Comparison of ENCODE assay signal across 8 mouse cellular contexts in the genomic region with DNA sequence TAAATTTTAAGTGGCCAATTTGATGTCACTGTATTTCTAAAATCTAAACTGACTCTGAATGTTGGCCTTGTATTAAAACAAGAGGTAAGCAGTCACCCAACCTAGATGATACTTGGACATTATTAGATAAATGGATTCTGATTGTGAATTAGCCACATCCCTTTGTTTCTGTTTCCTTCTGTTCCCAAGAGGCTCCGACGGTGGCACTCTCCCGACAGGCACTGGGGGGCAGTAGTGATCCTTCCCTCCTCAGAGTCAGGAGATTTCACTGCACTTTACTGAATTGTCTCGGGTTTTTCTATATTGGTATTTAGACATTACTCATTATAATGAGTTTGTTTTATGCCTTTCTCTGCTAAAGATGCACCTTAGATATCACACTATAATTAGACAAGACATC.
DNase-seq lines count a peak whose midpoint lies in the region; ATAC-seq and TF ChIP-seq lines count a peak whose summit lies in the region.

No protein-coding gene starts in this region.

- peak; percentile 49 for ATAC-seq in cerebellum, adult (ENCODE audit: insufficient number of reproducible peaks, low FRiP score, low TSS enrichment)

- H3K4me1 ChIP-seq in cerebellum, adult 2 months (ENCODE audit: control insufficient read depth, insufficient read depth, low read length): no peaks in the 10 kb centered on the region

- DNase-seq in cerebellum, adult 11-12 months: no peak
- DNase-seq in 3T3-L1 (ENCODE audit: low read depth, low spot score): peak; percentile 62
- peak; percentile 12 to 26 for DNase-seq in cerebellum, adult 2 months
- DNase-seq in frontal cortex, postnatal 10 days (ENCODE audit: low spot score in 2 of 2): peak; percentile 20 to 70
- DNase-seq in layer of hippocampus, postnatal 36 days: peak; percentile 55 to 61
- DNase-seq in retina, postnatal 1 day: peak; percentile 50
- DNase-seq in lung, postnatal 10 days: no peak

- no peaks in the 10 kb centered on the region for H3K27me3 ChIP-seq in cerebellum, adult 2 months (ENCODE audit: control insufficient read depth, insufficient read depth, low read length)

- 2% methylated on average over 4 of the region's 4 CpGs for WGBS in cerebellum, adult 2 months

- H3K27ac ChIP-seq in cerebellum, adult 2 months (ENCODE audit: insufficient read depth, low read length): no peak overlapping the region

- peak; percentile 67 for TF ChIP-seq CTCF in cerebellum, adult 2 months (IDR thresholded peaks at IDR 0.05; ENCODE audit: borderline replicate concordance, insufficient read depth, low read depth, low read length)

- H3K4me3 ChIP-seq in cerebellum, adult 2 months (replicated peaks; ENCODE audit: insufficient read depth, low read depth, low read length): no peak overlapping the region

- no peak for TF ChIP-seq POLR2A in cerebellum, adult 2 months (IDR thresholded peaks at IDR 0.05; ENCODE audit: borderline replicate concordance, insufficient read depth, low read length)

Comparison
In these comparisons a context has a peak if more than half of its experiments do, and no peak if none do; other contexts are left out.
1. DNase-seq: peak in 3T3-L1 (single experiment), cerebellum, adult 2 months (2 of 2), frontal cortex, postnatal 10 days (2 of 2), layer of hippocampus, postnatal 36 days (2 of 2) and retina, postnatal 1 day (single experiment); none in cerebellum, adult 11-12 months (single experiment) and lung, postnatal 10 days (single experiment).